Mouse (Mus musculus): ENCODE measurements around the gene Dlx6.

DNA sequence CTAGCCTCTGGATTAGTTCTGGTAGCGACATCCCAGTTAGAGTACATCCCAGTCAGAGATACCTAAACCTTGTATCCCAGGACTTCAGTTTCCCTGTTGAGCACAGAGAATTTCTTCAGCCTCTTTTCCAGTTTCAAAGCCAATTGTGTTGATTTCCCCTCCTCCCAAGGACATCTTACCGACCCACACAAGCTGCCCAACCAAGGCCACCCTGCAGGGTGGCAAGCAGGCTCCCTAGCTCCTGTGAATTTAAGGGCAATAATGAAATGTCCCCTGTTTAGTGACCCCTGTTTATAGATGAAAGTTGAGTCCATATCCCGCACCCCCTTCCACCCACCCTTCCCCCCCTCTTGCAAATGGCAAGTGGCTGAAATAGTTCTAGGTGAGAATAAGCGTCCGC, 9.7 kb downstream of the Dlx6 start:
- TF ChIP-seq CTCF (IDR thresholded peaks at IDR 0.05; ENCODE audit: borderline replicate concordance, insufficient read depth, low read depth, low read length), result no peak
- no peak for TF ChIP-seq POLR2A (IDR thresholded peaks at IDR 0.05; ENCODE audit: borderline replicate concordance, insufficient read depth, low read length)

Data from cerebellum, adult 2 months (tissue).